Mouse (Mus musculus) liver, postnatal 0 days (tissue): ENCODE measurements around the gene Gm20532.

Experiments used
- CTCF ChIP-seq: sonication (generic); IDR thresholded peaks from 2 replicates; pipeline ENCODE4 v1.5.1; 2016; ENCODE audit warnings: antibody characterized with exemption, low read depth
- EP300 ChIP-seq: IDR thresholded peaks from 2 replicates; pipeline ENCODE4 v1.6.1; 2016; ENCODE audit warnings: antibody characterized with exemption, low read depth, mild to moderate bottlenecking

- TF ChIP-seq CTCF = no peak
- TF ChIP-seq EP300 = no peak
Measured at GRCm38 (mm10) chr2:26594461-26594933, 8.1 kb downstream of the Gm20532 start.
